Mouse (Mus musculus) thymus, adult 2 months (tissue): ENCODE data around the gene Spem1. TPM values are rescaled to one million over a fixed set of nuclear protein-coding genes. Genes with fewer than 3 reads are reported as not detected.

Experiments used
- DNase-seq: peaks from one replicate; pipeline ENCODE4 v3.0.0; 2021
- H3K27ac ChIP-seq: fragments of 200-500 bp; 2 replicates; pipeline ENCODE4 v1.5.1; 2012; ENCODE audit warnings: low read length, control low read depth; ENCODE audit not compliant: control insufficient read depth, insufficient read depth
- H3K27me3 ChIP-seq: fragments of 200-500 bp; 2 replicates; pipeline ENCODE4 v1.6.1; 2012; ENCODE audit warnings: mild to moderate bottlenecking, low read length, moderate library complexity, mixed read lengths; ENCODE audit not compliant: control insufficient read depth, insufficient read depth
- H3K36me3 ChIP-seq: fragments of 200-500 bp; 2 replicates; pipeline ENCODE4 v1.6.1; 2012; ENCODE audit warnings: mild to moderate bottlenecking, low read length, moderate library complexity; ENCODE audit not compliant: control insufficient read depth, insufficient read depth
- H3K4me1 ChIP-seq: fragments of 200-500 bp; replicated peaks from 2 replicates; pipeline ENCODE4 v1.6.1; 2012; ENCODE audit warnings: low read length; ENCODE audit not compliant: control insufficient read depth, insufficient read depth
- H3K4me3 ChIP-seq: fragments of 200-500 bp; 2 replicates; pipeline ENCODE4 v1.5.1; 2012; ENCODE audit warnings: mild to moderate bottlenecking, low read length, control low read depth, moderate library complexity; ENCODE audit not compliant: control insufficient read depth, insufficient read depth
- CTCF ChIP-seq: fragments of 200-500 bp; IDR thresholded peaks from 2 replicates; pipeline ENCODE4 v1.5.1; 2012; ENCODE audit warnings: mild to moderate bottlenecking, control low read depth, low read length, moderate library complexity, borderline replicate concordance; ENCODE audit not compliant: control insufficient read depth, poor library complexity, insufficient read depth; ENCODE audit errors: extremely low read depth
- POLR2A ChIP-seq: fragments of 200-500 bp; IDR thresholded peaks from 2 replicates; pipeline ENCODE4 v1.6.1; 2012; ENCODE audit warnings: mild to moderate bottlenecking, low read length, control low read depth, moderate library complexity; ENCODE audit not compliant: control insufficient read depth, poor library complexity, insufficient read depth; ENCODE audit errors: extremely low read depth
- WGBS: fragments of 180-500 bp; shearing (Covaris S2); methylation state at CpG from one replicate; pipeline ENCODE4 v1.1.7; 2018; 5-methylcytosine and 5-hydroxymethylcytosine counted together
- polyA plus RNA-seq: library from polyadenylated mRNA; depleted of rRNA; stranded (reverse); fragments of >200 nt; gene quantifications from 2 replicates; pipeline ENCODE4 v1.2.3, GENCODE M21; 2012

Spem1 gene
- polyA plus RNA-seq, 1 experiment = 0.61 TPM

- WGBS = 81% methylated on average over 30 of the region's 30 CpGs
These were observed 36.4 kb upstream of the Spem1 start, which contains the start of gene Tnk1 for GRCm38 (mm10) chr11:69858113-69858998. Gene Tnk1 (minus strand): TSS chr11:69858730.

GRCm38 (mm10) chr11:69855347-69855746 is 33.4 kb upstream of the Spem1 start:
- no peaks in the 10 kb centered on the region for H3K36me3 ChIP-seq
- H3K27me3 ChIP-seq = no peaks in the 10 kb centered on the region
- 32% methylated on average over 16 of the region's 16 CpGs for WGBS
- no peak overlapping the region for H3K27ac ChIP-seq
- peak; percentile 43; the same call in 1 of the 2 replicates for TF ChIP-seq CTCF
- TF ChIP-seq POLR2A = no peak
- peak; percentile 63 for DNase-seq
- H3K4me1 ChIP-seq = peaks cover 24% of the 10 kb centered on the region
- no peak overlapping the region for H3K4me3 ChIP-seq

More at GRCm38 (mm10) chr11:69858113-69858998, 36.4 kb upstream of the Spem1 start, which contains the start of gene Tnk1:
- no peak for DNase-seq
- no peak within 1 kb of the TSS for H3K4me3 ChIP-seq
- TF ChIP-seq CTCF = no peak
- TF ChIP-seq POLR2A = no peak
- peaks cover 14% of the 10 kb centered on the region for H3K4me1 ChIP-seq
- no peaks in the 10 kb centered on the region for H3K36me3 ChIP-seq
- H3K27me3 ChIP-seq = no peaks in the 10 kb centered on the region
- H3K27ac ChIP-seq = no peak within 1 kb of the TSS

- H3K36me3 ChIP-seq = no peaks in the 10 kb centered on the region
- 45% methylated on average over 10 of the region's 10 CpGs for WGBS
- TF ChIP-seq POLR2A (no peak), CTCF (no peak)
- no peak overlapping the region for H3K4me3 ChIP-seq
- peaks cover 30% of the 10 kb centered on the region for H3K4me1 ChIP-seq
- no peaks in the 10 kb centered on the region for H3K27me3 ChIP-seq
- H3K27ac ChIP-seq = no peak overlapping the region
- DNase-seq = no peak
These were observed 32.7 kb upstream of the Spem1 start for GRCm38 (mm10) chr11:69854680-69855079.

- WGBS = 47% methylated on average over 7 of the region's 7 CpGs
- peak; percentile 42 for DNase-seq
- no peaks in the 10 kb centered on the region for H3K27me3 ChIP-seq
- no peak overlapping the region for H3K4me3 ChIP-seq
- peaks cover 36% of the 10 kb centered on the region for H3K4me1 ChIP-seq
- TF ChIP-seq POLR2A (no peak), CTCF (no peak)
- no peaks in the 10 kb centered on the region for H3K36me3 ChIP-seq
- H3K27ac ChIP-seq = no peak overlapping the region
These were observed 32.0 kb upstream of the Spem1 start for GRCm38 (mm10) chr11:69853994-69854393.

GRCm38 (mm10) chr11:69850754-69851153 is 28.8 kb upstream of the Spem1 start:
- peak overlapping the region; percentile 15 for H3K4me3 ChIP-seq
- no peaks in the 10 kb centered on the region for H3K36me3 ChIP-seq
- no peaks in the 10 kb centered on the region for H3K27me3 ChIP-seq
- DNase-seq = peak; percentile 39
- TF ChIP-seq CTCF = no peak
- no peak for TF ChIP-seq POLR2A
- H3K4me1 ChIP-seq = peaks cover 55% of the 10 kb centered on the region
- H3K27ac ChIP-seq = peak overlapping the region; percentile 67
- 15% methylated on average over 8 of the region's 8 CpGs for WGBS

- DNase-seq = no peak
- TF ChIP-seq CTCF (no peak), POLR2A (no peak)
- 90% methylated on average over 15 of the region's 15 CpGs for WGBS
- Histone ChIP-seq H3K27me3 (no peaks in the 10 kb centered on the region), H3K4me1 (peaks cover 54% of the 10 kb centered on the region), H3K27ac (peak overlapping the region; percentile 67), H3K4me3 (no peak overlapping the region), H3K36me3 (no peaks in the 10 kb centered on the region)
These were observed 27.9 kb upstream of the Spem1 start for GRCm38 (mm10) chr11:69849884-69850283.
